Mouse (Mus musculus) adrenal gland, adult (tissue): ENCODE data around the gene 2900026A02Rik.

Experiments used
- DNase-seq, 2 experiments: peaks; one replicate each; pipeline ENCODE4 v3.0.0; 2022 to 2023; ENCODE audit warnings: low spot score in 1 of 2; ENCODE audit not compliant: inconsistent age in 2 of 2

Gene 2900026A02Rik

DNA sequence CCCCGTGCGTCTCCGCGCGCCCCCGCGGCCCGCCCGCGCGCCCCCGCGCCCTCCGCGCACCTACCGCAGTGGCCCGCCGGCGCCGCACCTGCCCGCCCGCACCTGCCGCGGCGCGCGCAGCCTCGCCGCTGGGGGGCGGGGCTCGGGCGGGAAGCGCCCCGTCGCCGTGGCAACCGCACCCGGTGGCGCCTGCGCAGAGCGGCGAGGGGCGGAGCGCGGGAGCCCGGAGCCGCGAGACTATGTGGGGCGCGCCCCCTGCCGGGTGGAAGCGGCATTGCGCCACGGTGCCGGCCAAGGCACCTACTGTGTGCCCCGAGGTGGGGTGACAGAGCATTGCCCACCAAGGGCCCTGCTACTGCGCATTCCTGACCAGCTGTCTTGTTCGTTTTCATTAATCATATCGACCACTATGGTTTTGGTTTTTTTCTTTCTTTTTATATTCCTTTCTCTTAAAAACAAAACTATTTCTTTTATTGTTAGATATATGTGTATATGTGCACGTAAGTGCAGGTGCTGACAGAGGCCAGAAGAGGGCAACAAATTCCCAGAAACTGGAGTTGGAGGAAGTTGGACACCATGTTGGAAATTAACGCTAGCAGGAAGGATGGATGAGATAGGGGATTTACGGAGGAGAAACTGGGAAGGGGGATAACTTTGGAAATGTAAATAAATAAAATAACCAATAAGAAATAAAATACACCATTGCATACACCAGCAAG is at the start of gene 2900026A02Rik:
2900026A02Rik (minus strand) TSS at position 90 of the 719 bp plus-strand sequence.
- DNase-seq = peak; percentile 71 to 90

DNA sequence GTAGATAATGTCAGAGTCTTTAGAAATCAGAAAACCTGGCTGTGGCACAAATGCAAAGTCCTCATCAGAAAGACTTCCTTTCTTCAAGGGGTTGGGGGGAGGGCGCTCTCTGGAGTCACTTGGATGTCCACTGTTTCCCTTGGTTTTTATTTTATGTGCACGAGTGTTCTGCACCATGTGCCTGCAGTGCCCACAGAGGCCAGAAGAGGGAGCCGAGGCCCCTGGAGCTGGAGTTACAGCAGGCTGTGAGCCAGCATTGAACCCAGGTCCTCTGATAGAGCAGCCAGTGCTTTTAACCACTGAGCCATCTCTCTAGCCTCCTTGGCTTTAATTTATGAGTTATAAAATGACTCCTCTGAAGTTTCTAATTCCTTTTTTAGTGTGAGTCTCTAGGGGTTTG is 49.0 kb upstream of the 2900026A02Rik start:
- DNase-seq = no peak

DNA sequence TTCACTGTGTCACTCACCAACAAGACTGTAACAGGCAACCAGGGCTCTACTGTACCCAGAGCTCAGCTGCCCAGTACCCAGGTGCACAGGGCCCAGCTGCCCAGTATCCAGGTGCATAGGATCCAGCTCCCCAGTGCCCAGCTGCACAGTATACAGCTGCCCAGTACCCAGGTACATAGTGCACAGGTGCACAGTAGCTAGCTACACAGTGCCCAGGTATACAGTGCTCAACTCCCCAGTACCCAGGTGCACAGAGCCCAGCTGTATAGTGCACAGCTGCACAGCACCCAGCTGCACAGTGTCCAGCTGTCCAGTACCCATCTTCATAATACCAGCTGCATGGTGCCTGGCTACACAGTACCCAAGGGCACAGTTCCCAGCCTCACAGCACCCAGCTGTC is 47.2 kb upstream of the 2900026A02Rik start:
- DNase-seq = no peak

DNA sequence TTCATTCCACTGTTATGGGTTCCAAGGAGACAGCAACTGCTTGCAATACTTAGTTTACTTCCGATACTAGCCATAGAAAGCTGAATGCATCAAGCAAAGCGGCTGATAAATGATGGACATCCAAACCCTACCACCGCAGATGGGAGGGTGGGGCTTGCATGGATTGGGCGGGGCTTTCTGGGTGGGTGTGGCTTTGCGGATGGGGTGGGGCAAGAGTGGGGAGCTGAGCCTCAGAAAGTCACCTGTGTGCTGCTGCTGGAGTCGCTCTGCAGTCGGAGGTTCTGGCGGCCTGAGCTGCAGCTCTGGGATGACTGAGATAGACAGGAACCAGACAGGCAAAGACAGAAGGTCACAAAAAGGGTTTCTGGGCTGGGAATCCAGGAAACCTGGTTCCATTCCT is 44.6 kb upstream of the 2900026A02Rik start:
- no peak for DNase-seq

DNA sequence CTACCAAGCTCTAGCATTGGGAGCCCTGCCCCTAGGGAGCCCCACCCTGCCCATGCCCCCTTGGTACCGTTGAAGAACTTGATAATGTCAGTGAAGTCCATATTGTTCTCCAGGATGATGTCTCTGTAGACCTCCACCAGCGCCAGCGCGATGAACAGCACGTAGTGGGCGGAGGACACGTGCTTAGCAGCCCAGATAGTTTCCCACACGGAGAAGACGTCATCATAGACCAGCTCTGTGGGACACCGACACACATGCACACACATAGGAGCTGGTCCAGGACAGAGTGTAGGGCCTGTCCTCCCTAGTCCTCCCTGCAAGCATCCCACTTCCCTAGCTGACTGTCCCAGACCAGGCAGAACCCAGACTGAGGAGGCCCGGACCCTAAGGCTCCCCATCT is 29.8 kb upstream of the 2900026A02Rik start:
- DNase-seq = no peak

DNA sequence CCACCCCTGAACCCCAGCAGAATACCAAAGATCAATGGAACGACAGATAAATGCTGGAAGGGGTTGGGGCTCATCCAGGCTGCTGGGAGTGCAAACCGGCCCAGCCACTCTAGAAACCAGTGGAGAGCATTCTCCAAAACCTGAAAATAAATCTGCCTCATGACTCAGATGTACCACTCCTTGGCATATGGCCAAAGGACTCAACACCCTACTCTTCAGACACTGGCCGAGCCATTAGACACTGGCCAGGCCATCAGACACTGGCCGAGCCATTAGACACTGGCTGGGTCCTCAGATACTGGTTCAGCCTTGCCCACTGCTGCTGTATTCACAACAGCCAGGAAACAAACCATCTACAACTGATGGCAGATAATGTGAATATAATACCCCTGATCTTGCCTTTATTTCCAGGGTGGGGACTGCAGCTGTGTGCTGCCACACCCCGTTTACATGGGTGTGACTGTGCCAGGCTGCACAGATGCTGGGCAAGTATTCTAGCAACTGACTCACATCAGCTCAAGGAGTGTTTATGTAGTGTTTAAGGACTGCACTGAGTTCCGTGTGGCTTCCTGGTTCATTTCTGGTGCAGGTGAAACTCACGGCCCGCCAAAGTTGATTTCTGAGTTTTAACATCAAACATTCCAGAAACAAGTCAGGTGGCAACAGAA is 28.4 kb upstream of the 2900026A02Rik start:
- DNase-seq = no peak

DNA sequence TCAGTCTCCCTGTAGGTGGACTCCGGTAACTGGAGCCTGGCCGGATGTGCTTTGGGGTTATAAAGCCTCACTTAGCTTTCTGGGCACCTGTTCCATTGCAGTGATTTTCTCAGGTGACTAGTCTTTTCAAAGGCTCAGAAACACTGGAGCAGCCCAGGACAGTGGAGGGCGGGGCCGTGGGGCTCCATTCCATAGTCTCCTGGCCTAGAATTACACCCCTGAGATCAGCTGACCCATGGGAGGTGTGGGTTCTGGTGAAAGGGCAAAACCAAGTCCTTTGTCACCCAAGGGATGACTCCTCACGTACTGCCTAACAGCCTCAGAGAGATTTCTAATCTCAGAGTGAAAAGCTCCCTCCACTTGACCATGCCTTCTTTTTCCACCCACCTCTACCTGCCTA is 9.2 kb upstream of the 2900026A02Rik start:
- DNase-seq = no peak

DNA sequence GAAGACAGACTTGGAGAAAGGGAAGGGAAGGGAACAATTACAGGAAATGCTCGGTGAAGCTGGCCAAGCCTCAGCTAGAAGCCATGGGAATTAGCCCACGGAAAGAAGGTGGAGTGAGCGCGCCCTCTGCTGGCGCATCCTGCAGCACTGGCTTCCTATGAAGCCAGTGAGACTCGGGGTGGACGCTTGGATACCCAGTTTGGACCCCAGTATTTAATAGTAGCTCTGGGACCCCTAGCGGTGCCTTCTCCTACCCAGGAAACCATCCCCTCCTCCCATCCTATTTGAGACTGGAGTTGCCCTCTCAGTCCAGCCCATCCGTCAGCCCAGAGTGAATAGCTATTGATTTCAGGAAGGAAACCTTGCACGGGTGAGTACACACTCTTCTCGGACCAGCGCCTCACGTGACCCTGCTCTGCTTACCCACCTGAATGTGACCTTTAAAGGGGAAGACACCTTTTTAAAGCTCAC is 5.6 kb upstream of the 2900026A02Rik start, which contains the start of gene Tmem211:
Tmem211 (plus strand) TSS at position 278 of the 471 bp plus-strand sequence.
- DNase-seq = peak; percentile 74 to 92

DNA sequence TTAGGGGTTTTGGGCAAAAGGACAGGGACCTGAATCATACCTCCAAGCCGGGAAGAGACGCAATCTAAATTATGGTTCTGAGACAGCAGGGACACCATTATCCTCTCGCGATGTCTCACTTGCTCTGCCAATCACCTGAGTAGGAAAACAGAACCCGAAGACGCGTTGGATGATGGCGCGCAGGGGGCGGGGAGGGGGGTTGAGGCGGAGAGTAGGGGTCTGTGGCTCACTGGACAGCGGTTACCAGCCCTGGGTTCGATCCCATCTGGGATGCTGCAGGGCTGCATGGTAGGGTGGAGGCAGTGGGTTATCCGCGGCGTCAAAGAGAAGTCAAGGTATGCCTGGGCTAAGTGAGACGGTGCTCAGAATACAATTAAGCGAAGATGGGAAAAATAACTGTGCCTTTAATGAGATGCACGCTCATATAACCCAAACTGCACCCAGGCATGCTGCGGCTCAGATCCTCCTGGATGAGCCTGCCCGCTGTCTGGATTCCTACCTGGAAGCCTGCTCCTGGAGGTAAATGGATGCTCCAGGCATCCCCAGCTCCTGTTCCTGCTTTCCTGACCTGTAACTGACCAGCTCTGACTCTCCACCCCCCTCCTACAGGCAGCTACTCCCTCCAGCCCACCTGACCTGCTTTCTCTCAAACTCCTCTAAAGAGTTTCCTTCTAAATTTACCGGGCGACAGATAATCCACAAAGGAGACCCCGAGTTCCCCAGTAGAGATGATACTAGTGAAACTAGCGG is 4.8 kb upstream of the 2900026A02Rik start:
- peak in 1 of 2 experiments; percentile 23 for DNase-seq

DNA sequence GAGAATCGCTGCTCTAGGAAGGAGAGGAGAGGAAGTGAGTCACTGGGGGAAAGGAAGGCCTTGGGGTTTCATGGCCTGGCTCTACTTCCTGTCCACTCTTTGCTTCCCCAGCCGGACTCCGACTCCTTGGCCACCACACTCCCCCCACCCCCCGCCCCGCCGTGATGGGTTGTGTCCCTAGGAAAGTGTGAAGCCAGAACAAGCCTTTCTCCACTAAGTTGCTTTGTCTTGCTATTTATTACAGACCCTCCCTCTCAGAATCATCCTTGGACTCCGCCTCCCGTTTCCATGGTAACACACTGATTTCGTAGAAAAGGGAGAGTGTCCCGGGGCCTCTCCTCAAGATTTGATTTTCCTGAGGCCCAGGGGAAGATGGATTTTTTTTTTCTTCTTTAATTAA is 4.2 kb upstream of the 2900026A02Rik start:
- DNase-seq = peak in 1 of 2 experiments; percentile 48

DNA sequence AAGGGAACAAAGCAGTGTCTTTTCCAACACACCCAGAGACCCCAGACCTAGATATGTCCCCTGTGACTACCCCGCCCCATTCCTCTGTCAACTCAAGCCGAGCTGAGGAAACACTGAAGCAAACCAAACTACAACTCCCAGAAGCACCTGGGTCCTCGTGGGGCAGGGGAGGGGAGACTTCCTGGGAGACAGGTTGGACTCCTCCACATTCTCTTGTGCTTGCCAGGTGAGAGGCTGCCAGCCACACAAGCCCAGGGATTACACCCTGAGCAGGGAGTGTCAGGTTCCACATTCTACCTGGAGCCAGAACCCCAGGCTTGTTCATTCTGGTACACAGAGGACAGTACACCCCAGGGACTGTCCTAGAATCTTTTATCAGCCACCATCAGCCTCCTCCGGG is 2.9 kb upstream of the 2900026A02Rik start:
- peak in 1 of 2 experiments; percentile 22 for DNase-seq

DNA sequence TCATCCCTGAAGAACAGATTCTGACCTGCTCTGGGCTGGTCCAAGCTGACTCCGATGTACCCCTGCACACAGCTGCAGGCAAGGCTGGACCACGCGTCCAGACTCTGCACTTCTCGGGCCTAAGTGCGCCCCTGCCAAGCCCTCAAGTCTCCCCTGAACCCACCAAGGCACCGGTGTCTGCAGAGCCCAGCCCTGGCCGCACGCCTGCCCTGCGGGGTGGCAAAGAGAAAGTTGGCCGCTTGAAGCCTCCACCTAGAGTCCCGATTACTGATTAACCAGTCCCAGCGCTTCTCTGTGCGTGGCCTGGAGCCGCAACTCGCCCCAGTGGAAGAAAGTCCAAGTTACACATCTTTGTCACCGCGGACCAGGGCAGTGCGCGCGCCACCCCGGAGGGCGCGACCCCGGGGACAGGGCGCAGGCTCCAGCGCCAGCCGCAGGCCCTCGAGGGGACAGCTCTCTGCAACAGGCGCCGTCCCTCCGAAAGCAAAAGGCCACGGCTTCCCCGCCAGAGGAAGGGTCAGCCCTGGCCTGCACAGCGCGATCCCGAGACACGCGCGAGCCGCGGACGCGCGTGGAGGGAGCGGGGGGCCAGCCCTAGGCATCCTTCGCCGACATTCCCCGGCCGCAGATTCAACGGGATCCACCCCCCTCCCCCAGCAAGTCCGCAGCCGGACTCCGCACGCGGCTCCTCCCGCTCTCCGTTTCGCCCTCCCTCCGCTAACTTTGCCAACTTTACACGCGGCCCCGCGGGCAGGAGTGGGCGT is 471 bp downstream of the 2900026A02Rik start:
- DNase-seq = peak in 1 of 2 experiments; percentile 64

DNA sequence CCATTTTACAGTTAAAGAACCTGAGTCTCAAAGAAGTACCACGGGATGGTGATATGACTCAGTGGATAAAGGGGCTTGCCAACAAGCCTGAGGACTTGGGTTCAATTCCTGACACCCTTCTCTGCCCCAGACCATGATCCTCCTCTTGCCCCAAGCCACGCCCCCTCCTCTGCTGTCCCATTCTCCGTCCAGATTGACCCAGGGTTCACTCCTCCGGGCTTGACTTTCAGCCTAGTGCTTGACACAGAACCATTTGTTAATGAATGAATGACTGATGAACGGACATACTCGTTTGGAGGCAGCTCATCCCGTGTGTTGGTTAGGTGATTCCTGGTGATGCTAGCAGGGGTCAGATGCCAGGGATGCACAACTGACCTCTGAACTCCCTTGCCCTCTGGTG is 1.2 kb downstream of the 2900026A02Rik start:
- DNase-seq = no peak

DNA sequence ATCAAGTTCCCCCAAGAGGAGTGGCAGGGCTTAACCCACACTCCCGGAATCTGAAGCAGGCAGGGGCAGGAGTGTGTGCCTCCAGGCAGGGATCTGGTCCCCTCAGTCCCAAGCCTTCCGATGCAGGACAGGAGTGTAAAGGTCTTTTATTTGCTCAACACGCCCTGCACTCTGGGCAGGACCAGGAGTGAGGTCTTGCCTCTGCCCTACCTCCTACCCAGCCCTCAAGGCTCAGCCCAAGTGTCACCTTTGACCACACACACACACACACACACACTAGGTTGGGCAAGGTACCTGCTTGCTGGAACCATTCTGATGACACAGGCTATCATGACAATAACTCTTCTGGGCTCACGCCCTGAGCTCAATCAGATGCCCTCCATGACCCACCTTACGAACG is 1.6 kb downstream of the 2900026A02Rik start:
- DNase-seq = no peak

DNA sequence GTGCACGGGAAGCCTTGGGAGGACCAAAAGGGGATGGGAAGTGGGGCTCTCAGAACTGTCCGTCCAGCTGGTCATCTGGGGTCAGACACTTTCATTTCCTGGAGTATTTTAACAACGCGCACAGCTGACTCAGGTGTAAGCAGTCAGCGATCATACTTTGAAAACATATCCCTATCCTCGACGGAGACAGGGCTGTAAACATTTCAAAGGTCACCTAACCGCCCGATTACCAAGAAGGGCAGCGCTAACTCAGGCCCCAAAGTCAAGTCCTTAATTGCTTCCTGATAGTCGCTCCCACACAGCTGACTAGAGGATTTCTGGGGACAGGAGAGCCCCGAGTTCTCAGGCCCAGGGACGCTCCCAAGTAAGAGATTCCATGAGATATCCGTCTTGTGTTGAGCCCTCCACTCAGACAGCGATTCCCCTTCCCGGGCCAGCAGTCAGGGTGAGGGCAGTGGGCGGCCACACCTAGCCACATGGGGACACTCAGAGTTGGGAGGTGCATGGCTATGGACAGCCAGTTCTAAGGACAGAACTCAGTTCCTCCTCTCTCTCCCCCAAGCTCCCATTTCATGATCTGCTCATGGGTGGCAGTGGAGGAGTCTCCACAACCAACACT is 2.3 kb downstream of the 2900026A02Rik start:
- no peak for DNase-seq

DNA sequence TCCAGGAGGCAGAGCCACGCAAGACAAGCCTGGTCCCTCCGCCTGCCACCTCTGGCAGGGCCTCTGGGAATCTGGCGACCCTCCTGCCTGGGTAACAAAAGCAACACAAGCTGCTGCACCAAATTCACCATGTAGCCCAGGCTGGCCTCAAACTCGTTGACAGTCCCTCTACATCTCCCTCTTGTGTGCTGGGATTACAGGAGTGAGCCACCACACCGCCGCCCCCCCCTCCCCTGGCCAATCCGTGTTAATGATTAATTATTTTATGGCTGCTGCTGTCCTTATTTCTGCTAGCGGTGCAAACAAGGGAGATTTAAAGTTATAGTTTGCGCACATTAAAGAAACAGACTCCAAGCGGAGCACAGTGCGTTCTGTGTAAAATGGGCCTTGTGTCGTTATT is 4.0 kb downstream of the 2900026A02Rik start:
- DNase-seq = no peak

DNA sequence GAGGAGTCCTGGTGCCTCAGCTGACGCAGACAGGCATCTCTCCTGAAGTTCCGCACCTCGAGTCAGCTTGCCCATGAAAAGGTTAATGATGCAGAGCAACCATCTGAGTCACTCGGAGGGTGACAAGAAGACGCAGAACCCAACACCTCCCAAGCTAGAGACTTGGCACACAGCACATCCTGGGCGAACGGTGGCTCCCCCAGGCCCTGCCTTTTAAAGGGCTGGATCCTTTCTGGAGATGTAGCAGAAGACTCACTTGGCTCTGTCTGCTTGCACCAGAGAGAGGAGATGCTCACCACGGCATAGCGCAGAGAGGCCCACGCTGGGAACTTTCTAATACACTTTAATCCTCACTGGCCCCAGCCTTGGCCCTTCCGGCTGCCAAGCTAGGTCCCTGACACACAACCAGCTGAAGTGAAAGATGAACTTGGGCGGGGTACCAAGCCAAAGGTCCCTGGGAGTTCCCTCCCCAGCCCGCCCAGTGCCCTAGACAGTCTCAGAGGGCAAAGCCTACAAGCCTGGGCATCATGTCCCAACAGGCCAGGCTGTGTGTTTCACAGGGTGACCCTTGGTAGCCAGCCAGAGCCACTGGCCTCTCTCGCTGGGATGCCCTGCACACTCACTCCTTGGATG is 4.6 kb downstream of the 2900026A02Rik start:
- DNase-seq = no peak

DNA sequence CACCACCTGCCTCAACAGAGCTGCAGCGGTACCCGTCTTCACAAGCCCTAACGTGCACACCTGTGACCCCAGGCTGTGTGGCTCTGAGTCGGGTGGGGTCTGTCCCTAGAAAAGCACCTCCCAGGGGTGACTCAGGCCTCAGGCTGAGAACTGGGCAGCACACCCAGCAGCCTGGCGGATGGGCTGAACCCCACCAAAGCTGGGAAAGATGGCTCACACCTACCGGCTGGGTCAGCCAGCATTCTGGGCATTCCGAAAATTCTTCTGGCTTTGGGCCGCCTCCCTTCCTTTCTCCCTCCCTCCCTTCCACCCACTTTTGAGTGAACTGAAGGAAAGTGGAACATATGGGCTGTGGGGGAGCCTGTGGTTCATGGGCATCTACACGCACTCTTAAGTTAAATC is 5.4 kb downstream of the 2900026A02Rik start:
- DNase-seq = no peak

DNA sequence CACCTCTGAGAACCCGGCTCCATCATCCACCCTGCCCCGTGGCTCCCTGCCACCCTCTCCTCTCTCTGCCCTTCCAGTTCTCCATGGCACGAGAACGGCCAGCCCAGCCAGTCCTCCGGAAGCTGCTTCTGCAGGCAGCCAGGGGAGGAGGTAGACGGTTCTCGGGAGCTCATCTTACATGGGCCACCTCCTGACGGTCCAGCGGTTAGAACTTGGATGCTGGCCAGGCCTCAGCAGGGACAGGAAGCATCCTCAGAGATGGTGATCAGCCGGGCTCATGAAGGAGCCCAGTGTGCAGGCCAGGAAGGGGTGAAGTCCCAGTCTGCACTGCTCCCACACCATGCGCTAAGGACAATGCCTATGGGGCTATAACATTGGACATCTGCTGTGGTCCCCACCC is 6.6 kb downstream of the 2900026A02Rik start:
- peak; percentile 51 to 66 for DNase-seq

DNA sequence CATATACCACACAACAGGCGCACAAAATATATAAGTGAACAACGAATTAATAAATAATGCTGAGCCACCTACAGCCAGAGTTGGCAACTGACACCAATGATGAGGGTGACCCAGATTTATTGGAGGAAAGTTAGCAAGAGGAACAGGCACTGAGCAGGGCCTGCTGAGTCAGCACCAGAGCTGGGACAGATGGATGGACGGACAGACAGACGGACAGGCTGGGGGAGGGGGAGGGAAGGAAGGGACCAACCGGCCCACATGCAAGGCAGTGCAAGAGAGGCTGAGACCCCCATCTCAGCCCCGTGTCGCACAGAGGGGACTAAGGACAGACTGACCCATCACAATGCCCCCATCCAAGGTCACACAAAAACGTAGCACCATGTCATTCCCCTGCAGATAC is 7.0 kb downstream of the 2900026A02Rik start:
- no peak for DNase-seq
